Mouse (Mus musculus) embryo, embryonic 10.5 days (tissue): ENCODE data around the gene Rrh.
"Not testable (repeated sequence)": the region's sequence is repeated elsewhere in the genome, so short reads cannot be mapped to it uniquely, and the experiment has no call there.

Experiments used
- DNase-seq: peaks from one replicate; pipeline ENCODE4 v3.0.0-alpha.2; 2015; ENCODE audit warnings: low spot score

The Rrh gene

GRCm38 (mm10) chr3:129781435-129781834 lies 41.0 kb downstream of the Rrh start:
- no peak for DNase-seq

- no peak for DNase-seq
Measured at GRCm38 (mm10) chr3:129771210-129771609, 51.2 kb downstream of the Rrh start.

DNA sequence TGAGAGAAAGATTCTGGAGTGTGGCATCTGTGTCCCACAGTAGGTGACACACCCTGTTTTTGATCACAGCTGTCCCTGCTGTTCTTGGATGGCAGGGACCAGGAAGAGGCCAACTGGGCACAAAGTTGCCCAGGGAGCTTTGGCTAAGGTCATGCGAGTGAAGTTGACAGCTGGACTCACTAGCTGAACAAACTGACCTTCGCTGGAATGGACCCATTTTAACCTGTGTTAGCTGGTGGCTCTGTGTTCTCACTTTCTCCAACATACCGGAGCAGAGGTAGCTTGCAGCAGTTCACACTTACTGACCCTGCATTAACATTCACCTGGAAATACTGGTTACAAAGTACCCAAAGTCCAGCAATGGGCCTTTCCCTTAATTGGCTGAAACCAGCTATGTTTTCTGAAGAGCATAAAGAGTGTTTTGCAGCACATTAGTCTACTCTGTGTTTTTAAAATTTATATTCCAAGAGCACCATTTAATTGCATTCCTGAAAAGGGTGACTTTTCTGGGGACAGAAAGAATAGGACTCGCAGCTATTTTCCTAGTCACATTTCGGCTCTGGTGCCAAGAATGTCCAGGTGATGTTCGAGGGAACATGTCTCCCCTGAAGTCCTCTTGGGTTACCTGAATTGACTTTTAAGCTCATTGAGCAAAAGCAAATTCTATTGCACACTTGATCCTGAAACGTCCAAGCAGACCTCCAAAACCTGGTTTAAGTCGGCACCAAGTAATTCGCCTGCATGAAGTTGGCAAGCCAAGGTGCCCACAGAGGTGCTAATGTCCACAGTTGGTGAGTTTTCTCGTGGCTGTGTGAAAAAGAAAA lies 55.2 kb downstream of the Rrh start:
- DNase-seq = no peak

DNA sequence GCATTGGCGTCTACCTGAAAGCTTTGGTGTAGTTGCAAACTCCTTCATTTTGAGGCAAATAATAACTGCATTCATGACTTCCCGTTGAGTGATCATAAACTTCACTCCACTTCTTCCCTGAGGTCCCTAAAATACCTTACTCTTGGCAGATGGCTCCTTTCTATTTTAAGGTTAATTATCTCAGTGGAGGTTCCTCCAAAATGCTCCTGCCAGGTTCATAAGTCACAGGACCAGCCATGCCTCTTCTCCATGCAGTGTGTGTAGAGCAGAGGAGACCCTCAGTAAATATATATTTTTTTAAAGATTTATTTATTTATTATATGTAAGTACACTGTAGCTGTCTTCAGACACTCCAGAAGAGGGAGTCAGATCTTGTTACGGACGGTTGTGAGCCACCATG lies 56.3 kb downstream of the Rrh start:
- DNase-seq = no peak

GRCm38 (mm10) chr3:129757599-129757998 lies 64.8 kb downstream of the Rrh start:
- DNase-seq = not testable (repeated sequence)

- peak; percentile 19 for DNase-seq
Measured at GRCm38 (mm10) chr3:129754650-129755604, 67.5 kb downstream of the Rrh start, which contains the start of gene Egf. Gene Egf (minus strand): TSS chr3:129755316.
